42 mouse cellular contexts compared by ENCODE assay signal in the genomic region with DNA sequence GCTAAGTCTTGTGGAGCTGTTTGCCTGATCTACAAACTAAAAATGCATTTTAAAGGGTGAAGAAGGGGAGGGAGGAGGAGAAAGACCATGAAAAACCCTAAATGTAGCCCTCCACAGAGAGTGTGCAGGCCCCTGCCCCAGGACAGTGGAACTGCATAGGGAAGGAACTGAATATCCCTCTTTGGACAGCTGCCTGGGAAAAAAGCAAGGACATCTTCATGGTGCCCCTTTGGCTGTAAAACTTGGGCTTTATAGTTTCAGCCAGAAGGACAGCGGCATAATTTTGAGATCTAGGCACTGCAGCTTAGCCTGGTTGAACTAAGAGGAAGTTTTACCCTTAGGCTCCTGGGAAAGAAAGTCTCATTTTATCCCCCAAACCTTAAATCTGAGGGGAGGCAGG. TPM values are rescaled to one million over a fixed set of nuclear protein-coding genes. Genes with fewer than 3 reads are reported as not detected.
"Had no signal": no experiment of that assay in that cellular context is flagged by ENCODE, and none has a peak within 500 bp of the region (broad histone marks: within the 10 kb centered on the region; RNA-seq: fewer than 3 reads in every experiment).

No protein-coding gene starts in this region.

- H3K27ac ChIP-seq: heart, embryonic 13.5 days; heart, embryonic 15.5 days; hindbrain, embryonic 10.5 days; hindbrain, embryonic 12.5 days; hindbrain, embryonic 13.5 days; hindbrain, embryonic 14.5 days; hindbrain, embryonic 15.5 days; hindbrain, postnatal 0 days; intestine, embryonic 15.5 days; kidney, embryonic 15.5 days; kidney, postnatal 0 days; layer of hippocampus, adult 2 months; left cerebral cortex, adult 2 months had no signal

- DNase-seq: heart, postnatal 10 days; heart, postnatal 14 days; heart, postnatal 36 days; heart, postnatal 4 days; kidney, adult 11 months; kidney, adult 18-20 months; kidney, adult 2 months; kidney, adult 8-10 months; kidney, adult 9 months; kidney, postnatal 10 days; kidney, postnatal 14 days; kidney, postnatal 25 days; kidney, postnatal 36 days; kidney, postnatal 4 days; layer of hippocampus, adult 9-11 months; layer of hippocampus, postnatal 36 days had no signal

- H3K4me2 ChIP-seq: heart, embryonic 12.5 days; heart, embryonic 13.5 days; heart, embryonic 15.5 days; hindbrain, embryonic 12.5 days; hindbrain, embryonic 13.5 days; hindbrain, embryonic 14.5 days; hindbrain, embryonic 15.5 days; intestine, embryonic 15.5 days; kidney, embryonic 15.5 days had no signal

- H3K4me3 ChIP-seq: heart, embryonic 12.5 days; heart, embryonic 13.5 days; heart, embryonic 15.5 days; hindbrain, embryonic 10.5 days; hindbrain, embryonic 12.5 days; hindbrain, embryonic 13.5 days; hindbrain, embryonic 15.5 days; intestine, embryonic 15.5 days; kidney, embryonic 15.5 days; layer of hippocampus, adult 2 months; left cerebral cortex, adult 2 months had no signal

- H3K36me3 ChIP-seq: heart, embryonic 12.5 days; heart, embryonic 13.5 days; heart, embryonic 15.5 days; hindbrain, embryonic 10.5 days; hindbrain, embryonic 12.5 days; hindbrain, embryonic 13.5 days; hindbrain, embryonic 15.5 days; intestine, embryonic 15.5 days; kidney, embryonic 15.5 days had no signal

- H3K9me3 ChIP-seq: heart, embryonic 13.5 days; heart, embryonic 15.5 days; hindbrain, embryonic 10.5 days; hindbrain, embryonic 12.5 days; hindbrain, embryonic 13.5 days; hindbrain, embryonic 15.5 days; intestine, embryonic 15.5 days; kidney, embryonic 15.5 days had no signal

- H3K4me1 ChIP-seq: heart, embryonic 13.5 days; heart, embryonic 15.5 days; hindbrain, embryonic 10.5 days; hindbrain, embryonic 12.5 days; hindbrain, embryonic 13.5 days; hindbrain, embryonic 15.5 days; intestine, embryonic 15.5 days; kidney, embryonic 15.5 days had no signal

- H3K27me3 ChIP-seq: hindbrain, embryonic 15.5 days; intestine, embryonic 15.5 days had no signal

- H3K9ac ChIP-seq: heart, embryonic 12.5 days; heart, embryonic 13.5 days; heart, embryonic 15.5 days; hindbrain, embryonic 12.5 days; hindbrain, embryonic 13.5 days; hindbrain, embryonic 14.5 days; hindbrain, embryonic 15.5 days; intestine, embryonic 15.5 days; kidney, embryonic 15.5 days had no signal

- ATAC-seq: hindbrain, embryonic 16.5 days; hindbrain, postnatal 0 days; inflammation-experienced regulatory T-cells, adult 6 months; intestine, embryonic 15.5 days; intestine, embryonic 16.5 days; intestine, postnatal 0 days had no signal

RNA-seq across cellular contexts. Expression of a gene that starts 7.8 kb away (rescaled TPM):
- total RNA-seq: heart, postnatal 10 days; heart, postnatal 14 days; heart, postnatal 25 days; heart, postnatal 36 days; heart, postnatal 4 days; hematopoietic stem cell, adult 5-6 weeks had no signal
- polyA plus RNA-seq: heart, embryonic 13.5 days; heart, embryonic 15.5 days; heart, embryonic 16.5 days; heart, postnatal 0 days; inflammation-experienced regulatory T-cells, adult 6 months; intestine, embryonic 14.5 days; intestine, embryonic 16.5 days; intestine, postnatal 0 days; kidney, embryonic 14.5 days; kidney, embryonic 15.5 days; kidney, embryonic 16.5 days; kidney, postnatal 0 days; large intestine, adult 2 months had no signal

RNA-seq across cellular contexts. Expression of a gene that starts 52.8 kb away (rescaled TPM):
- total RNA-seq: hematopoietic stem cell, adult 5-6 weeks had no signal
